Mouse (Mus musculus): ENCODE measurements around the gene Gjc1. TPM values are rescaled to one million over a fixed set of nuclear protein-coding genes. Genes with fewer than 3 reads are reported as not detected.

Gjc1 gene
- polyA plus RNA-seq, 1 experiment from 2014 or later: 45.5 TPM

Other genes starting within 250 kb of the Gjc1 start
- 9.5 and 13.6 TPM in 2 replicates for gene Gm11627, start 240.2 kb downstream of the Gjc1 start, polyA plus RNA-seq (2015; fragmentation: Nextera tagmentation; extraction: Ambion mirVana)
- 12.4 and 15.6 TPM in 2 replicates for gene Fzd2, start 215.3 kb downstream of the Gjc1 start, polyA plus RNA-seq (2015; fragmentation: Nextera tagmentation; extraction: Ambion mirVana)
- gene Meioc, start 156.0 kb downstream of the Gjc1 start, polyA plus RNA-seq (2015; fragmentation: Nextera tagmentation; extraction: Ambion mirVana): 0.28 and 0.40 TPM in 2 replicates
- gene Ccdc43, start 121.9 kb downstream of the Gjc1 start, polyA plus RNA-seq (2015; fragmentation: Nextera tagmentation; extraction: Ambion mirVana): 34.4 and 38.2 TPM in 2 replicates
- gene Adam11, start 58.3 kb downstream of the Gjc1 start, polyA plus RNA-seq (2015; fragmentation: Nextera tagmentation; extraction: Ambion mirVana): 5.2 and 5.3 TPM in 2 replicates
- 6.4 and 9.9 TPM in 2 replicates for gene Higd1b, start 16.1 kb upstream of the Gjc1 start, polyA plus RNA-seq (2015; fragmentation: Nextera tagmentation; extraction: Ambion mirVana)
- 114 and 115 TPM in 2 replicates for gene Eftud2, start 61.3 kb upstream of the Gjc1 start, polyA plus RNA-seq (2015; fragmentation: Nextera tagmentation; extraction: Ambion mirVana)
- gene Ccdc103, start 61.5 kb upstream of the Gjc1 start, polyA plus RNA-seq (2015; fragmentation: Nextera tagmentation; extraction: Ambion mirVana): 0.64 and 0.77 TPM in 2 replicates
- 0.09 TPM in 1 of 2 replicates, not detected in the other for gene Fam187a, start 65.5 kb upstream of the Gjc1 start, polyA plus RNA-seq (2015; fragmentation: Nextera tagmentation; extraction: Ambion mirVana)
- 0.26 and 0.30 TPM in 2 replicates for gene Gfap, start 81.2 kb upstream of the Gjc1 start, polyA plus RNA-seq (2015; fragmentation: Nextera tagmentation; extraction: Ambion mirVana)
- gene Kif18b, start 105.4 kb upstream of the Gjc1 start, polyA plus RNA-seq (2015; fragmentation: Nextera tagmentation; extraction: Ambion mirVana): 6.6 and 7.6 TPM in 2 replicates
- gene C1ql1, start 127.0 kb upstream of the Gjc1 start, polyA plus RNA-seq (2015; fragmentation: Nextera tagmentation; extraction: Ambion mirVana): 0.32 and 0.39 TPM in 2 replicates
- 39.1 and 41.7 TPM in 2 replicates for gene Nmt1, start 208.5 kb upstream of the Gjc1 start, polyA plus RNA-seq (2015; fragmentation: Nextera tagmentation; extraction: Ambion mirVana)
- 66.9 and 77.5 TPM in 2 replicates for gene Dcakd, start 208.6 kb upstream of the Gjc1 start, polyA plus RNA-seq (2015; fragmentation: Nextera tagmentation; extraction: Ambion mirVana)

Measured in heart, embryonic 16.5 days (tissue).